Mouse (Mus musculus) urinary bladder, adult 2 months (tissue): ENCODE measurements at regions not wholly inside any gene's neighbourhood (a gene's known extent, or its start where the extent isn't known, plus 50 kb on each side); places are given as distances from the start of the nearest gene placed in this dataset.

Source experiments
- DNase-seq: peaks from one replicate; pipeline ENCODE4 v3.0.0; 2022; ENCODE audit warnings: low spot score

DNA sequence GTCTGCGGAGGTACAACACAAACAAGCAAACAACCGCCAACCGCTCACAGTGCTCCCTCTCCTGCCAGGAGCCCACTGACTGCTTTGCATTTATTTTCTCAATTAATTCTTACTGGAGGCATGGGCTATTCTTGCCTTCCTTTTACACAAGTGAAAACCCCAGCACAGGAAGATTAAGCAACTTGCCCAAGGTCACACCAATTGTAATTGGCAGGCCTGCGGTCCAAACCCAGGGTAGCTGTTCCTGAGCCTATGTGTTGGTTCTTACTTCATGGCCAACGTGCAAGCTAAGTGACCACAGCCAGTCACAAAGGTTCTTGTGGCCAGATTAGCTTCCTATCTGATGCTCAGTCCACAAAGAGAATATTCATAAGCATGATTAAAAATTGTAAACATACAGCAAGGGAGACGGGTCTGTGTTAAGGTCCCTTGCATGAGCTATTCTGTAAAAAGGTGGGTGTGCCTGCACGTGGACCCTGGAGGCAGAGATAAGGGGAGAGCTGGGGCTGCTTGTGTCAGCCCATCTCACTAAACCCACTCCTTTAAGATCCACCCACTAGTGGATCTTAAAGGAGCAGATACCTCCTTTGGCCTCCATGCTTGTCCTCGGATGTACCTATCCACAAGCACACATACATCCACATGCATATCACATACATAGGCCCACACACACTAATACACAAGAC lies 190.2 kb upstream of the Jade1 start:
- no peak for DNase-seq

DNA sequence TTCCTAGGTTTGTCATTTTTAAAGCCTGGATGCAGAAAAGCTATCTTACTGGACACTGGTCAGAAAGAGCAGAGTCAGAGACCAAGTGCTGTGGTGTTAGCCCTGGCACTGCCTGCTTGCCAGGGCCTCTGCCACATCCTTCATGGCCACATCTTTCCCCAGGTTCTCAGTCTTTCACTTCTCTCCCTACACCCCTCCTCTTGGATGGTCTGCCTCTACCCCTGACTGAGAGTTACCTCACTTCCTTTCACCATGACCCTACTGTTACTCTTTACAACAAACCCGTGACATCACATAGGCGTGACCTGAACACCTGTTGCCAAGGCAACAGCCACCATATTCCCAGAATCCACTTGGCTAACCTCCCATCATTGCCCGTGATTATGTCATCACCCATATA lies 191.6 kb upstream of the Jade1 start:
- DNase-seq: no peak

DNA sequence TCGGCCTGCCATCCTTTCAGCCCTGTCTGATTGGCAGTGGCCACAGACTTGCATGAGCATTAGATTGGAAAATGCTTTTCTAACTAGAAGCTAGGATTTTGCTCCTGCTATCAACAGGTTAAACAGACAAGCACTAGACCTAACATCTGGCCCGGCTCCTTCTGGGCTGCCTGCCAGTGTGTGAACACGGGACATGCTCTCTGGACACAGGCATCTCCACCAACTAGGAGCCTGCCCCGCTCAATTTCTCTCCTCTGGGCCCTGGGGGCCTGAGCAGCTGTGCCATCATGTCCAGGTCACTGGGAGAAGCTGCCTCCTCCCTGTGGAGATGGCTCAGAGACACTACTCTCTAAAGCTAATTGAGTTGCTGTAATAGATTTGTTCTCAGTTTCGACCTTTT lies 195.3 kb upstream of the Jade1 start:
- DNase-seq: no peak

DNA sequence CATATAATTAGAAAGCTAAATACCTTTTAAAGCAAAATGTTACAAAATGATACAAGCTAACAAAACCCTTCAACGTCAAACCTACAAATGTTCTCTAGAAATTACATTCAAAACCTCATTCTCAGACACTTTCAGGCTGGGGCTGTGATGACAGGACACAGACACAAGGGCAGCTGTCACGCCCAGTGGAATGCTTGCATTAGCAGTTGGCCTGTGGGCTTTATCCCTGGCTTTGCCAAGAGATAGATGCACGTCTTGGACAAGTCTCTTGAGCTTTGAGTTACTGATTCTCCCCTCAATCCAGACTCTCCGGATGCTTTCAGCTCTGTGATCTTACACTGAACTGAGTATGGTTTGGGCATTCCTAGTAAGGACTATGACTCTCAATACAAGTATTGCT lies 196.1 kb upstream of the Jade1 start:
- DNase-seq: no peak

DNA sequence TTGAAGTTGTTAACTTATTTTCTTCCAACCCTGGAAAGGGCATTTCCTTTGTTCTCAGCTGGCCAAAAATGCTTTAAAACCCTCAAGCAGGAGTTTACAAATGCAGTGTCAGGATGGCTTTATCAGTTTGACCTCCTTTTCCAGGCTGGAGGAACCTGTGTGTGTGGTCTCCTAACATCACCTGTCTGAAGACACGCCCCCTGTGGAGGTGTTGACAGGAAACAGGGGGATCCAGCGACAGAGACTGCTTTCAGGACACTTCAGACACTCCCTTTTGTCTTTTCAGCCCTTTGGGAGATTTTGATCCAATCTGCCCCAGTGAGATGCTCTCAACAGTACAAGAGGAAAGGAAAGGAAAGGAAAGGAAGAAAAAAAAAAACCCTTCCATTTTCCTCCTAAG lies 202.5 kb upstream of the Jade1 start:
- DNase-seq: no peak

DNA sequence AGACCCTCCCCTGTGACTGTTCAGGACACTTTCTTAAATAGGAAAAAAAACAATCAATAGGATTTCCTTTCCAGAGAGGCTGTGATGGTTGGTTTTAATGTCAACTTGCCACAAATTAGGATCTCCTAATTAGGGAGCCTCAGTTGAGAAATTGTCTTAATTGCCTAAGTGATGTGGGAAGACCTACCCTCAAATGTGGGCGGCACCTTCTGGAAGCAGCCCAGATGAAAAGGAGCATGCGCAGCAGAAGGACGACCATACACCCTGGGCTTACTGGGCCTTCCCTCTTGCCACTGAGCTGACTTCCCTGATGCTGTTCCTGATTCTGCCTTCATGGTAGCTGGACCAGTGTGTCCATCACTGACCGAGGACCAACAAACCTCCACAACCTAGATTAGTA lies 203.7 kb upstream of the Jade1 start:
- DNase-seq: no peak

DNA sequence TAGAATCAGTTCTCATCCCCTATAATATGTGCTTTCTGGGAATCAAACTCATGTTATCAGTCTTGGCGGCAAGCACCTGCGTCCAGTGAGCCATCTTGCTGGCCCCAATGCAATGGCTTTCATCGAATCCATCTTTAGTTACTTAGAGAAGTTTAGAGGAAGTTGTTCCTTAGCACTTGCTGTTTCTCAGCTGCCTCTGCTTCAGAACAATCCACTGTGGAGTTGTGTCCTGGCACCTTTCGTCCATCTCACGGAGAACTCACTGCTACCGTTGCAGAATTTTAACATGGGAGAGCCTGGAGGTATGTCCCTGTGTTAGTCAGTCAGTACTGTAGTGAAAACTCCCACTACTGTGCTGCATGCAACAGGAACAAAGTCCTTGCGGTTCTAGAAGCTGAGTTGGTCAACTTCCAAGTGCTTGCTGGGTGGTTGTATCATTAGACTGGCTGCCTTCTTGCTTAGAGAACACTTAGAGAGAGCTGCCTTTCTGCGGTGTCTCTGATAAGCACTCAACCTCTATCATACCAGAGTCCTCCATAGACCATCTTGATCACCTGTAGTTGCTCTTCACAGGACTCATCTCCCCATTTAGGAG lies 204.3 kb upstream of the Jade1 start:
- DNase-seq: no peak

DNA sequence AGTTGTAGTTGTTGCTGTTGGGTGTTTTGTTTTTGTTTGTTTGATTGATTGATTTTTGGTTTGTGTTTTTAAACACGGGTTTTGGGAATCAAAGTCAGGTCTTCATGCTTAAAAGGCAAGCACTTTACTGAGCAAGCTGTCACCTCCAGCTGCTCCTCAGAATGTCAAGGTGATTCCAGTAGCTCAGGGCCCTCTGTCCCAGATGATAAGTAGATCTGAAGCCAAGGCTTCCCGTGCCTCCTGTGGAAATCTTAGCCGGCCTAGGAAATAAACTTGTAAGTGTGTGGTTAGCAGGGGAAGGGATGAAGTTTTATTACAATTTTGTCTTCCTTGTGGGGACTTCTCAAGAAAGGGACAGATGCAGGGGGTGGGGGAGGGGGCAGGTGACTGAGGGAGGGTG lies 205.2 kb upstream of the Jade1 start:
- no peak for DNase-seq

DNA sequence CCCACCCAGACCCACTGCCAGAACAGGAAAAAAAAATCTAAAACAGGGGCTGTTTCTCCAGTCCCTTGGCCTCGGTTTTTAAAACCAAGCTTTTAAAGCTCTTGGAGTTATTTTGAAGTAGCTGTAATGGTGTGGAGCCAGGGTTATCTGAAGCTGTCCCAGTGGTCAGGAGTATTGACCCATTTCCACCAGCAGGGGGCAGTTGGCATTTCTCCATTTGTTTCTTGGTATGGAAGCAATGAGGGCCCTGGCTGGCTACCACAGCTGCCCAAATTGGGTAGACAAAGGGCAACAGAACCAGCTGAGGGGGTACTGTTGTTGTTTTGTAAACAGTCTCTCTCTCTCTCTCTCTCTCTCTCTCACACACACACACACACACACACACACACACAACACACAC lies 206.7 kb upstream of the Jade1 start:
- no peak for DNase-seq

DNA sequence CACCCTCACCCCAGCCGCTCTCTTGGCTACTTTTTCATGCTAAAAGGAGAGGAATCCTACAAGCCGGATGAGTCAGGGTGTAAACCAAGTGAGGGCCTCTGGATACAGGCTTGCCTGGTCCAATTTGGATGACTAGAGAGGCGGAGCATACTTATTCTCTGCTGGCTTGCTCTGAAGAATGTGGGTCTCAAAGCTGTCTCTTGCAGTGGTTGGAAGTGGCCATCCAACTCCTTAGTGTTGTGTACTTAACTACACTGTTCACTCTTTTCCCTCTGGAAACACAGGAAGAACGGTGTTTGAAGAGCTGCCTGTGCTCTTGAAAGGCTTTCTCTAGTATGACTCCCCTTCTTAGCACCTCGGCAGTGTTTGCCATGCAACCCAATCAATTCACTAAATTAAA lies 208.7 kb upstream of the Jade1 start:
- no peak for DNase-seq

DNA sequence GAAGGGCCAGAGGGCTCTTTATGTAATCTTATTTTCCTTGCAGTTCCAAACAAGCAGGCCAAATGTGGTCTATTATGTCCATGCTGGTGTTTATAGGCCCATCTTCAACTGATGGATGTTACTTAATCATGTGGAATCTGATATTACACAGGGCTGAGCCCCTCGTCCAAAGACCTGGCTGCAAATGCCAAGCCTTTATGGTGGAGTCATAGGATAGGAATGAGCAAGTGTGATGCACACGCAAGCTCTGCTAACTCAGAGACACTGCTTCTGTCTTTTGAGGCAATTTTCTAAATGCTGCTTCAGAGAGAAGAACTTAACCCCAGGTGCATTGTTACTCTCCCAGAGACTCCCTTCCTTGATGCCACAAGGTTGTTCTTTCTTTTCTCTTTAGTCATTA lies 212.1 kb upstream of the Jade1 start:
- no peak for DNase-seq

DNA sequence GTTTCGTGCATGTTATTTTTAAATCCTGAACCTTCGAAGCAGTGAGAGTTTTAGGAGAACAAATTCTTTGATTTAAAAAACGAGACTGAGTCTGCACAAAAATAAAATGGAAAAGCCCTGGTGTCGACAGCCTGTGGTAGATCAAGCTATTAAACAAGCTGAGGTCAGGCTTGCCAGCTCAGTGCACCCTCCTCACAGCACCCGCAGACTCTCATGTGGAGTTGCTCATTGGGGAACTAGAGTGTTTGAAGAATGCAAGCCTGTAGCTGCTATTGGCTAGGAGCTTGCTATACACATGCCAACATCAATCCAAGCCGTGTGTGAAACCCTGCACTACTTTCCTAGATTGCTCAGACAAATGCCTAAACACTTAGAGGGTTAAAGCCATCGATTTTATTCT lies 223.1 kb upstream of the Jade1 start:
- no peak for DNase-seq

DNA sequence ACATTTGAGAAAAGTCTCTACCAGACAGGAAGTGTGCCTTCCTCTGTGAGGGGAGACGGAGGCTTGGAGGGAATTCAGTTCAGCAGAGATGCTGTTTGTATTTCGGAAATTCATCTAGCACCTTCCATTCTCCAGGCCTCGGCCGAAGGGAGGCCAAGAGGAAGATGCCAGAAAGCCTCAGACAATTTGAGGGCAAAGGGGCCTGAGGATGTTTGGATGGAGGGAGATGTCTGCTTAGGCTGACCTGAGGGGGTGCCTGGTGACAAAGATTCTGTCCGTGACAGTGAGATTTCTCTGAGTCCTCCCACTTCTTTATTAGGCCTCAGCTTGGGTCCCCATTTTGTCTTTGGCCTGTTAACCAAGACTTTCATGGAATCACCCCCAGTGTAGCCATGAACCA lies 225.2 kb upstream of the Jade1 start:
- no peak for DNase-seq

DNA sequence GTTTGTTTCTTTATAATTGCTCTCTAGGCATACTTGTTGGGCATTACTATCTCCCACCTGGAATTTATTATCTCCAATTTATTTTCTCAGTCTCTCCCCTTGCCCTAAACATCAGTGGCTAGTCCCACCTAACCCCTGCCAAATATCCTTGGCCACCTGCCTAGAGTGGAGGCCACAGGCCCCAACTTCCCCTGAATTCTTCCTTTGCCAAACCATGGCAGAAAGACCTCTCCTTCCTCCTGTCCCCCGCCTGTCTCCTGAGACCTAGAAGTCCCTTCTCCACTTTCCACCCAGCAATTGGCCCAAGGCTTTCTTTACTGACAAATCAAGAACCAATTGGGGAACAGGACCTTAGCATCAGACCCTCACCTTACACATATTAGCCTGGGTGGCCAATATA lies 226.7 kb upstream of the Jade1 start:
- no peak for DNase-seq

DNA sequence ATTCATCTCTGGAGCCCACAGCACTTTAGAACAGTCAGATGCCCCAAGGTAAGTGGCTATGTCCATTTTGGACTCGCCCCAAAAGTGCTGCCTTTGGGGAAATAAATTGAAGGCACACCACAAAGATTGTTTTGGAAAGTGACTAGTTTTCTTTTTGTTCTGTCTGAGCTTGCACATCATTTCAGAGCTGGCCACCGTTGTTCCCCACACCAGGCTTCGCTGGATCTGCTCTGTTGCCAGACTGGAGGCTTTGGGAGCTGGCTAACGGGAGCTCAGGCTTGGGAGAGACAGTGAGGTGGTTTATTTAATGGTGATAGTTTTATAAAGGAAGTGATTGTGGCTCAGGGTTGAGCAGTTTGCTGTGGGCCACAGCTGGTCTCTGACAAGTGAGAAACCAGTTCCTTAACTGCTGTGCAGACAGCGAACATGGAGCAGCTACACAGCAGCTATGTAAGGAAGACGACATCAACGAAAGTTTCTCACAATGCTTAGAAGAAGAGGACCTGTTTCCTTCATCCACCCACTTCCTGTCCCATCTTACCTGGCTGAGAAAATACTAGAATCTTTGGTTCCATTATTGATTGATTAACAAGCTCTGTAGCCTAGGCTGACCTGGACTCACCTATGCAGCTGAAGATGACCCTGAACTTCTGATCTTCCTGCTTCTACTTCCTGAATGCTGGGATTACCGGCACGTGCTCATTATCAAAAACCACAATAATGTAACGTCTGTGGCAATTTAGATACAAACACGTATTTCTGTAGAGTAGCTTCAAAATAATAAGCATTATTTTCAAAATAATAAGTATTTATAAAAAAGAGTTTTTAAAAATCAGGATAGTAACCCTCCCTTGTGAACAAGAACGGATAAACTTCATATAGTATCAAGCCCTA lies 229.1 kb upstream of the Jade1 start:
- no peak for DNase-seq

DNA sequence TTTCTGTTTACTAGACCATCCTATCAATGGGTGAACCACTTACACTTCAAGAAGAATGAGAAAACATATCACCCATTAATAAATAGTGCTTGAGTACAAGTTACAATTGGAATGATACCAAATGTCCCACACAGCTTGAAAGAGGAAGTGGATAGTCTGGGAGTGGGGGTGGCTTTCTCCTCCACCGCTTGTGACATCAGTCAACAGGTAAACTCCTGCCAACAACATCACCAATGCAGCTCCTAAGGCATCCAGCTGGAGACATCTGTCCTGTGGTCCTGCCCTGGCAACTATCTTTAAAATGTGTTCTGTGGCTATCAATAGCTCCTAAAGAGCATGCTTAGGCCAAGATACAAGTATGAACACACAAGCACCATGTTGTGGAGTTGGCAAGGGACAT lies 233.7 kb upstream of the Jade1 start:
- DNase-seq: no peak

DNA sequence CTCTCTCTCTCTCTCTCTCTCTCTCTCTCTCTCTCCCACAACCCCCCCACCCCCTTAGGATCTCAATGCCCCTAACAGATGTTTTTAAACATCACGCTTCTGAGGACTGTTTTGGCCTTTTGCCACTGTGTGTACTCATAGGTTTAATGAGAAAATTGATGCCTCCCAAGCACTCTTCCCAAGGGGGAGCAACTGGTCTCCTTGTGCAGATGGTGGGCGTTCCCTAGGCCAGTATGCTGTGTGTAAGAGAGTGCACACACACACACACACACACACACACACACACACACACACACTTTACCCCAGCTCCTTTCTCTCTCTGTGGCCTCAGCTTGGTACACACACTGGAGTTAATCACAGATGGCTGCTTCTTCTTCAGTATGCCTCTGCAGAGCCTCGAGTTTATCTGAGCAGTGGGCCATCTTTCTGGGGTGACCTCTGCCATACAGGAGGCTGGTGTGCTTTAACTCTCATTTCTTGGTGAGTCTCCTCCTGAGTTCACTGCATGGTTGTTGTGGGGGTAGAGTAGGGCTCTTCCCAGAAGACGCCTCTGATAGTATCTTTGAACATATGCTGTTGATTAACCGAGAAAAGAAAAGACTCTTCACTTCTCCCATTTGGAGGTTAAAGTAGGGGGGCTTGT lies 236.2 kb upstream of the Jade1 start:
- no peak for DNase-seq

DNA sequence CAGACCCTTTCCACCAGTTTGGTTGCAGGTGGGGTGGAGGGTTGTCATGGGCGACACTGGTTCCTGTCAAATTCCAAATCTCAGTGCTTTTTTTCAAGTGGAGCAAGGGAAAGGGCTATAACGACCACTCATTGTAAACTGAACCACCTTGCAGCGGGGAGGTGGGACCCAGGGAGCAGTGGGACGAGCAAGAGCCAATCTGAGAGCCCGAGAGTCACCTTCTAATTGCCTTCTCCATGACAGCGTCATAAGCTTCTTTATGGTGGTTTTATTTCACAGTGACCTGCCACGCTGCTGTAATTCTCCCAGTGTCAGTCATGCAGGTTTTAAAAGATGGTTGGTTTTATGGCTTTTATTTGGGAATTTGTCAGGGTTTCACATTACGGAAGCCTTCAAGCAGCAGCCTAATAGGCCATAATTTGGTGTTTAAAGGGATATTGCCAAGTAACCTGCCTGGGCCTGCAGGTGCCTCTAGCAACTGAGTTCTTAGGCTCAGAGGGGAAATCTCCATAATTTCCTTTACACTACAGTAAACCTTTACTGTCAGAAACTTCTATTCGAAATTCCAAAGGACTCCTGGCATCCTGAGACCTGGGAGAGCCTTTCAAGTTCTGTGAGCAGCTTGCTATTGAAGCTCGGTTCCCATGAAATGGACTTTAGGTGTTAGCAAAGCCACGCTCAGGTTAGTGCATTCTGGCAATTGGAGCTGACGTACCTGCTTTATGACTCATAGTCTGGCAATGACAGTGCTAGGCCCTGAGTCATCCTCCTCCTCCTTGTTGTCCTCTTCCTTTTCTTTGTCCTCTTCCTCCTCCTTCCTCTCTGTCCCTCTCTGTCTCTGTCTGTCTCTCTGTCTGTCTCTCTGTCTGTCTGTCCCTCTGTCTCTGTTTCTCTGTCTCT lies 235.6 kb upstream of the Pgrmc2 start:
- no peak for DNase-seq

DNA sequence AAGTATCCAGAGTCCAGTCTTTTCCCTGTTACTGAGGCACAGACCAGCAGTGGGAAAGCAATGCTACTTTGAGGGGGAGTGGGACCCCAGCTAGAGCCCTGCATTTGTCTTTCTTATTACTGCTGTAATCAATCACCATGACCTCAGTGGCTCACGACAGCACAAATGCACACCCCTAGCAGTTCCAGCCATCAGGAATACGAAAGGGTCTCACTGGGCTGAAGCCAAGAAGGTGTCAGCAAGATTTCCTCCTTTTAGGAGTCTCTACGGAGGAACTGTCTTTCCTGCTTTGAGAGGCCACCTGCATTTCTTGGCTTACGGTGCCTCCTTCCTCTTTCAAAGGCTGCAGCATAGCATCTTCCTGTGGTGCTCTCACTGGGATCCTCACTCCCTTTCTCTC lies 234.3 kb upstream of the Pgrmc2 start:
- no peak for DNase-seq

DNA sequence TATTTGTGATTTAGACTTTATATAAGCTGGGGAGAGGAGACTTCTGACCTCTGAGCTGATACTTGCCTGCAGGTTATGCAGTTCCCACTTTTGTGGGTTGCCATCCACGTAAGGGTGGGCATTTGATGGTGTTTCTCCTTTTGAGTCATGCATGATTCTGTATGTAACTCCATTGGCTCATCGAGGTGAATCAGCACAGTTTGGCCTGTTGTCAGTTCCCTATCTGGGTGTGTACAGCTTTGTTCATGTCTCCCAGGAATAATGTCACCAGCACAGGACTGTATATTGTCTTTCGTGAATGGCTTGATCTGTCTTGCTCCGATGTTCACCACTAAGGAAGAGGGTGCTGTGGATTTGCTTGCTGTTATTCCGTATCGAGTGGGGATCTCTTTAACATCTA lies 229.6 kb upstream of the Pgrmc2 start:
- no peak for DNase-seq

DNA sequence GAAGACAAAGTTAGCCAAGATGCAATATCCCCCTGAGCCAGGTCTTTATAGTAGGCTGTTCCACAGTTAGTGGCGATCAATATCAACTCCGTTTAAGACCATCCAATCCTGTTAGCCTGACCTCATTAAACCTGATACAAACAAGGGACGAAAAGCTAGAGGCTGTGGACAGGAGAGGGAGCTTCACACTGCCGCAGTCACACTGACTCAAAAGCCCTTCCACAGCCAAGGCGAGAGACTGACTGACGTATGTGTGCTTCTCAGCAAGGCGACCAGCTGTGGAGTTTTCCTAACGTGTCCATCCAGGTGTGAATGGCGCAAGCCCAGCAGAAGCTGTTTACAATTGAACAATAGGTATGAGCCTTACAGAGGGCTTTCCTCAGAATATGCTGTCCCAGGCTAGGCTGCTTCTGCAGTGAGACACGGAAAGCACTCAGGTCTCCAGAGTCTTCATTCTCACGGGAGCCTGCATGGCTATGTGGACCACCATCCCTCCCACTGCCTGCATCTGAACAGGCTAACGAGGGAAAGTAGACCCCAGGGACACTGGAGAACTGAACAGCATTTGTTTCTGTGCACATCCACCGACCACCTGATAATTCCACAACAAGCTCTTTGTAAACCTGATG lies 224.7 kb upstream of the Pgrmc2 start:
- no peak for DNase-seq
